Mouse (Mus musculus) neural tube, embryonic 15.5 days (tissue): ENCODE data around the gene Slc25a15. TPM values are rescaled to one million over a fixed set of nuclear protein-coding genes. Genes with fewer than 3 reads are reported as not detected.

Source experiments
- ATAC-seq: fragments of 200-750 bp; cut with Nextera tagmentation; 2 replicates; pipeline ENCODE4 v1.8.0; 2017; ENCODE audit warnings: mild to moderate bottlenecking, moderate TSS enrichment, moderate library complexity; ENCODE audit not compliant: low FRiP score
- H3K27ac ChIP-seq: fragments of 300-500 bp; sonication (generic); replicated peaks from 2 replicates; pipeline ENCODE4 v1.5.1; 2015; ENCODE audit warnings: mild to moderate bottlenecking, inconsistent platforms
- H3K27me3 ChIP-seq: fragments of 300-500 bp; sonication (generic); replicated peaks from 2 replicates; pipeline ENCODE4 v1.6.1; 2015; ENCODE audit warnings: inconsistent platforms
- H3K36me3 ChIP-seq: fragments of 300-500 bp; sonication (generic); 2 replicates; pipeline ENCODE4 v1.6.1; 2015; ENCODE audit warnings: inconsistent platforms
- H3K4me1 ChIP-seq: fragments of 300-500 bp; sonication (generic); 2 replicates; pipeline ENCODE4 v1.6.1; 2015; ENCODE audit warnings: inconsistent platforms
- H3K4me2 ChIP-seq: fragments of 300-500 bp; sonication (generic); 2 replicates; pipeline ENCODE4 v1.6.1; 2015; ENCODE audit warnings: inconsistent platforms, mild to moderate bottlenecking, moderate library complexity
- H3K4me3 ChIP-seq: fragments of 300-500 bp; sonication (generic); replicated peaks from 2 replicates; pipeline ENCODE4 v1.5.1; 2015; ENCODE audit warnings: mild to moderate bottlenecking, inconsistent platforms
- H3K9ac ChIP-seq: fragments of 300-500 bp; sonication (generic); replicated peaks from 2 replicates; pipeline ENCODE4 v1.6.1; 2015; ENCODE audit warnings: mild to moderate bottlenecking, inconsistent platforms
- H3K9me3 ChIP-seq: fragments of 300-500 bp; sonication (generic); replicated peaks from 2 replicates; pipeline ENCODE4 v1.6.1; 2016; ENCODE audit warnings: inconsistent platforms
- WGBS: fragments of 180-500 bp; shearing (Covaris S2); methylation state at CpG from one replicate; pipeline ENCODE4 v1.1.7; 2015; ENCODE audit warnings: mixed read lengths; 5-methylcytosine and 5-hydroxymethylcytosine counted together
- polyA plus RNA-seq: library from polyadenylated mRNA; unstranded; fragments of >200 nt; fragmentation: Nextera tagmentation; extraction: Ambion mirVana; gene quantifications from 2 replicates; pipeline ENCODE4 v1.2.1, GENCODE M21; 2015

Slc25a15 gene
- polyA plus RNA-seq, result 7.6 and 11.9 TPM in 2 replicates

GRCm38 (mm10) chr8:22398142-22398951, at the start of gene Slc25a15:
TSS of gene Slc25a15 (minus strand) at chr8:22398597.
- H3K4me1 ChIP-seq, result peaks cover 17% of the 10 kb centered on the region
- H3K36me3 ChIP-seq, result peaks cover 4% of the 10 kb centered on the region; the same call in 1 of the 2 replicates
- peak within 1 kb of the TSS; percentile 93 for H3K27ac ChIP-seq
- under 1% methylated on average over 70 of the region's 77 CpGs for WGBS
- H3K4me2 ChIP-seq, result peak within 1 kb of the TSS; percentile 85
- no peaks in the 10 kb centered on the region for H3K9me3 ChIP-seq
- H3K27me3 ChIP-seq, result no peaks in the 10 kb centered on the region
- peak within 1 kb of the TSS; percentile 82 for H3K4me3 ChIP-seq
- ATAC-seq, result peak; percentile 95
- H3K9ac ChIP-seq, result peak within 1 kb of the TSS; percentile 84

- peak overlapping the region; percentile 86; the same call in 1 of the 2 replicates for H3K27ac ChIP-seq
- H3K4me3 ChIP-seq, result peak overlapping the region; percentile 90
- no peaks in the 10 kb centered on the region for H3K27me3 ChIP-seq
- H3K4me2 ChIP-seq, result peak overlapping the region; percentile 66
- no peak for ATAC-seq
- no peaks in the 10 kb centered on the region for H3K9me3 ChIP-seq
- peak overlapping the region; percentile 88 for H3K9ac ChIP-seq
- peaks cover 19% of the 10 kb centered on the region for H3K4me1 ChIP-seq
- peaks cover 7% of the 10 kb centered on the region; the same call in 1 of the 2 replicates for H3K36me3 ChIP-seq
- WGBS, result 22% methylated on average over 8 of the region's 8 CpGs
These were observed 13.6 kb upstream of the Slc25a15 start for GRCm38 (mm10) chr8:22411971-22412370.

GRCm38 (mm10) chr8:22411282-22411702, 12.9 kb upstream of the Slc25a15 start, which contains the start of gene Mrps31:
TSS of gene Mrps31 (plus strand) at chr8:22411361.
- peak within 1 kb of the TSS; percentile 66 for H3K4me2 ChIP-seq
- ATAC-seq, result peak; percentile 95
- peak within 1 kb of the TSS; percentile 88 for H3K9ac ChIP-seq
- H3K4me1 ChIP-seq, result peaks cover 19% of the 10 kb centered on the region
- under 1% methylated on average over 25 of the region's 25 CpGs for WGBS
- H3K36me3 ChIP-seq, result 0 out of 2 replicates have a peak, but pooled peaks cover 3% of the 10 kb centered on the region
- no peaks in the 10 kb centered on the region for H3K27me3 ChIP-seq
- peak within 1 kb of the TSS; percentile 90 for H3K4me3 ChIP-seq
- H3K9me3 ChIP-seq, result no peaks in the 10 kb centered on the region
- H3K27ac ChIP-seq, result peak within 1 kb of the TSS; percentile 86

GRCm38 (mm10) chr8:22410688-22411281, 12.4 kb upstream of the Slc25a15 start:
- peak overlapping the region; percentile 90 for H3K4me3 ChIP-seq
- H3K9ac ChIP-seq, result peak overlapping the region; percentile 88
- peak overlapping the region; percentile 86 for H3K27ac ChIP-seq
- no peaks in the 10 kb centered on the region for H3K27me3 ChIP-seq
- no peaks in the 10 kb centered on the region for H3K36me3 ChIP-seq
- 15% methylated on average over 16 of the region's 16 CpGs for WGBS
- ATAC-seq, result peak; percentile 53
- peaks cover 19% of the 10 kb centered on the region for H3K4me1 ChIP-seq
- H3K4me2 ChIP-seq, result peak overlapping the region; percentile 66
- no peaks in the 10 kb centered on the region for H3K9me3 ChIP-seq

- Histone ChIP-seq H3K9me3 (no peaks in the 10 kb centered on the region), H3K9ac (no peak overlapping the region), H3K36me3 (no peaks in the 10 kb centered on the region), H3K4me1 (peaks cover 3% of the 10 kb centered on the region), H3K27ac (no peak overlapping the region), H3K4me2 (no peak overlapping the region), H3K4me3 (no peak overlapping the region), H3K27me3 (no peaks in the 10 kb centered on the region)
- 79% methylated on average over 6 of the region's 6 CpGs for WGBS
- ATAC-seq, result no peak
These were observed 7.3 kb upstream of the Slc25a15 start for GRCm38 (mm10) chr8:22405733-22406132.

GRCm38 (mm10) chr8:22403235-22403634, 4.8 kb upstream of the Slc25a15 start:
- Histone ChIP-seq H3K4me1 (peaks cover 8% of the 10 kb centered on the region), H3K9ac (no peak overlapping the region), H3K4me2 (no peak overlapping the region), H3K36me3 (no peaks in the 10 kb centered on the region), H3K9me3 (no peaks in the 10 kb centered on the region), H3K4me3 (no peak overlapping the region), H3K27ac (no peak overlapping the region), H3K27me3 (no peaks in the 10 kb centered on the region)
- WGBS, result 92% methylated on average over 2 of the region's 2 CpGs
- ATAC-seq, result no peak

- no peak for ATAC-seq
- no peaks in the 10 kb centered on the region for H3K36me3 ChIP-seq
- 90% methylated on average over 4 of the region's 4 CpGs for WGBS
- no peak overlapping the region for H3K27ac ChIP-seq
- no peak overlapping the region for H3K4me2 ChIP-seq
- peaks cover 17% of the 10 kb centered on the region for H3K4me1 ChIP-seq
- H3K9me3 ChIP-seq, result no peaks in the 10 kb centered on the region
- no peaks in the 10 kb centered on the region for H3K27me3 ChIP-seq
- H3K9ac ChIP-seq, result no peak overlapping the region
- no peak overlapping the region for H3K4me3 ChIP-seq
These were observed 2.2 kb upstream of the Slc25a15 start for GRCm38 (mm10) chr8:22400593-22400992.

GRCm38 (mm10) chr8:22399285-22399880, 986 bp upstream of the Slc25a15 start:
- ATAC-seq, result no peak
- H3K4me1 ChIP-seq, result peaks cover 17% of the 10 kb centered on the region
- peak overlapping the region; percentile 82 for H3K4me3 ChIP-seq
- 85% methylated on average over 8 of the region's 8 CpGs for WGBS
- H3K27ac ChIP-seq, result peak overlapping the region; percentile 93
- no peaks in the 10 kb centered on the region for H3K27me3 ChIP-seq
- H3K9me3 ChIP-seq, result no peaks in the 10 kb centered on the region
- peaks cover 2% of the 10 kb centered on the region; the same call in 1 of the 2 replicates for H3K36me3 ChIP-seq
- H3K9ac ChIP-seq, result peak overlapping the region; percentile 84
- H3K4me2 ChIP-seq, result peak overlapping the region; percentile 85

GRCm38 (mm10) chr8:22397811-22398141, 621 bp downstream of the Slc25a15 start:
- Histone ChIP-seq H3K4me3 (peak overlapping the region; percentile 82), H3K36me3 (peaks cover 4% of the 10 kb centered on the region; the same call in 1 of the 2 replicates), H3K4me2 (peak overlapping the region; percentile 85), H3K9me3 (no peaks in the 10 kb centered on the region), H3K9ac (peak overlapping the region; percentile 84), H3K27ac (peak overlapping the region; percentile 93), H3K4me1 (peaks cover 17% of the 10 kb centered on the region), H3K27me3 (no peaks in the 10 kb centered on the region)
- under 1% methylated on average over 13 of the region's 13 CpGs for WGBS
- ATAC-seq, result no peak; the same call in 1 of the 2 replicates

GRCm38 (mm10) chr8:22395256-22395655, 3.1 kb downstream of the Slc25a15 start:
- peaks cover 17% of the 10 kb centered on the region for H3K4me1 ChIP-seq
- H3K27ac ChIP-seq, result no peak overlapping the region
- no peak for ATAC-seq
- no peak overlapping the region for H3K9ac ChIP-seq
- H3K9me3 ChIP-seq, result no peaks in the 10 kb centered on the region
- no peaks in the 10 kb centered on the region for H3K27me3 ChIP-seq
- no peak overlapping the region for H3K4me3 ChIP-seq
- no peak overlapping the region for H3K4me2 ChIP-seq
- 95% methylated on average over 8 of the region's 8 CpGs for WGBS
- H3K36me3 ChIP-seq, result peaks cover 12% of the 10 kb centered on the region; the same call in 1 of the 2 replicates

- no peak for ATAC-seq
- 94% methylated on average over 4 of the region's 4 CpGs for WGBS
- no peak overlapping the region for H3K4me2 ChIP-seq
- no peak overlapping the region for H3K27ac ChIP-seq
- peaks cover 14% of the 10 kb centered on the region; the same call in 1 of the 2 replicates for H3K36me3 ChIP-seq
- no peak overlapping the region for H3K4me3 ChIP-seq
- no peak overlapping the region for H3K9ac ChIP-seq
- H3K9me3 ChIP-seq, result no peaks in the 10 kb centered on the region
- peaks cover 17% of the 10 kb centered on the region for H3K4me1 ChIP-seq
- H3K27me3 ChIP-seq, result no peaks in the 10 kb centered on the region
These were observed 3.9 kb downstream of the Slc25a15 start for GRCm38 (mm10) chr8:22394471-22394870.
